Mouse (Mus musculus): ENCODE measurements around the gene Art2b. TPM values are rescaled to one million over a fixed set of nuclear protein-coding genes. Genes with fewer than 3 reads are reported as not detected.
"Not testable (repeated sequence)": the region's sequence is repeated elsewhere in the genome, so short reads cannot be mapped to it uniquely, and the experiment has no call there.

The Art2b gene
- total RNA-seq, 1 experiment: not detected

DNA sequence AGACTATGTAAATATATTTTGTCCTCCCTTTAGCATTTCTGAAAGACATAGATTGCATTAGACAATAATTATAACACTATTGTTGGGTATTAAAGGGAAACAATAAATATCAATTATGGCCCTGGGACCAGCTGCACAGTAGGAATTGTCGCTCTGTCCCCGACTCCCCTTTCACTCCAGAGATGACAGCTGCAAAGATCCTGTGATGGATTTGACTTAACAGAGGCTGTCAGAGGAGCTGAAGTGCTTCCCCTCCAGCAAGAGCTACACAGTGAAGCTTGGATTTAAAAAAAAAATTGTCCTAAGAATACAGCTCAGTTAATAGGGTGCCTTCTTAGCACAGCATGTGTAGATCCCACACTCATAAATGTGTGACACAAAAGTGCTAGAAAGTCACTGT, 13.1 kb upstream of the Art2b start:
- no peak overlapping the region for H3K4me3 ChIP-seq (ENCODE audit: insufficient read depth in 1 of 2, low read depth in 1 of 2, low read length in 2 of 2, poor library complexity in 1 of 2, severe bottlenecking in 1 of 2)
- H3K27ac ChIP-seq (ENCODE audit: insufficient read depth, low read depth, low read length, poor library complexity, severe bottlenecking): no peak overlapping the region
- no peak for DNase-seq (ENCODE audit: low read depth, low spot score)
- TF ChIP-seq CHD2 (IDR thresholded peaks at IDR 0.05; ENCODE audit: low read depth, low read length) (no peak), HCFC1 (IDR thresholded peaks at IDR 0.05; ENCODE audit: borderline replicate concordance, insufficient read depth, low read length) (no peak), MAFK (IDR thresholded peaks at IDR 0.05; ENCODE audit: insufficient read depth, low read depth, low read length) (no peak), ZNF384 (IDR thresholded peaks at IDR 0.05; ENCODE audit: low read depth, low read length) (no peak), ZC3H11A (IDR thresholded peaks at IDR 0.05; ENCODE audit: borderline replicate concordance, low read depth, low read length) (no peak)
- H3K36me3 ChIP-seq (ENCODE audit: control insufficient read depth, insufficient read depth, low read length, poor library complexity, severe bottlenecking): no peaks in the 10 kb centered on the region
- H3K9ac ChIP-seq (ENCODE audit: insufficient read depth, low read depth, low read length, poor library complexity, severe bottlenecking): no peak overlapping the region
- in situ Hi-C loops (cut with MboI; ENCODE audit: low sequenced_read_pairs in 2 of 2, unreplicated experiment in 2 of 2): no loop called here
- H3K9me3 ChIP-seq (ENCODE audit: control insufficient read depth, insufficient read depth, low read depth, low read length): no peaks in the 10 kb centered on the region
- no peaks in the 10 kb centered on the region for H3K4me1 ChIP-seq (ENCODE audit: control insufficient read depth in 2 of 2, insufficient read depth in 2 of 2, low read length in 2 of 2, poor library complexity in 1 of 2)

GRCm38 (mm10) chr7:101594969-101595368, 9.6 kb upstream of the Art2b start:
- no peak for DNase-seq (ENCODE audit: low read depth, low spot score)
- H3K4me1 ChIP-seq (ENCODE audit: control insufficient read depth in 2 of 2, insufficient read depth in 2 of 2, low read length in 2 of 2, poor library complexity in 1 of 2): no peaks in the 10 kb centered on the region
- no peak overlapping the region for H3K4me3 ChIP-seq (ENCODE audit: insufficient read depth in 1 of 2, low read depth in 1 of 2, low read length in 2 of 2, poor library complexity in 1 of 2, severe bottlenecking in 1 of 2)
- TF ChIP-seq HCFC1 (IDR thresholded peaks at IDR 0.05; ENCODE audit: borderline replicate concordance, insufficient read depth, low read length): no peak
- no peak for TF ChIP-seq ZC3H11A (IDR thresholded peaks at IDR 0.05; ENCODE audit: borderline replicate concordance, low read depth, low read length)
- no peak for TF ChIP-seq ZNF384 (IDR thresholded peaks at IDR 0.05; ENCODE audit: low read depth, low read length)
- no peak for TF ChIP-seq CHD2 (IDR thresholded peaks at IDR 0.05; ENCODE audit: low read depth, low read length)
- no peak for TF ChIP-seq MAFK (IDR thresholded peaks at IDR 0.05; ENCODE audit: insufficient read depth, low read depth, low read length)
- in situ Hi-C loops (cut with MboI; ENCODE audit: low sequenced_read_pairs in 2 of 2, unreplicated experiment in 2 of 2): no loop called here
- H3K9ac ChIP-seq (ENCODE audit: insufficient read depth, low read depth, low read length, poor library complexity, severe bottlenecking): no peak overlapping the region
- no peak overlapping the region for H3K27ac ChIP-seq (ENCODE audit: insufficient read depth, low read depth, low read length, poor library complexity, severe bottlenecking)
- H3K9me3 ChIP-seq (ENCODE audit: control insufficient read depth, insufficient read depth, low read depth, low read length): no peaks in the 10 kb centered on the region
- H3K36me3 ChIP-seq (ENCODE audit: control insufficient read depth, insufficient read depth, low read length, poor library complexity, severe bottlenecking): no peaks in the 10 kb centered on the region

DNA sequence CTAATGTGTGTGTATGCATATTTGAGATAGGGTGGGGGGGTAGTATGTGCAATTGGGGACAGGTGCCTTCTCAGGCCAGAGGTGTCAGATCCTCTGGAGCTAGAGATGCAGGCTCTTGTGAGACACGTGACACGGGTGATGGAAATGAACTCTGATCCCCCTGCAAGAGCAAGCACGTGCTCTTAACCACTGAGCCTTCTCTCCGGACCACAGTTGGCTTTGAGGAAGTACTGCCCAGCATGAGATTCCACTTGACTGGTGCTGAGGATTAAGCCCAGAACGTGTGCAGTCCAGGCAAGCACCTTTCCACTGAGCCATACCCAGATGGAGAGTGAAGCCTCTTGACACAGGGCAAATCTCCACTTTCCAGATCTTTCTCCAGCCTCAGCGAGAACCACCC, 1.1 kb downstream of the Art2b start:
- H3K9ac ChIP-seq (ENCODE audit: insufficient read depth, low read depth, low read length, poor library complexity, severe bottlenecking); DNase-seq (ENCODE audit: low read depth, low spot score); in situ Hi-C loops (cut with MboI; ENCODE audit: low sequenced_read_pairs in 2 of 2, unreplicated experiment in 2 of 2); H3K9me3 ChIP-seq (ENCODE audit: control insufficient read depth, insufficient read depth, low read depth, low read length); H3K27ac ChIP-seq (ENCODE audit: insufficient read depth, low read depth, low read length, poor library complexity, severe bottlenecking); H3K4me3 ChIP-seq (ENCODE audit: insufficient read depth in 1 of 2, low read depth in 1 of 2, low read length in 2 of 2, poor library complexity in 1 of 2, severe bottlenecking in 1 of 2); H3K36me3 ChIP-seq (ENCODE audit: control insufficient read depth, insufficient read depth, low read length, poor library complexity, severe bottlenecking); H3K4me1 ChIP-seq (ENCODE audit: control insufficient read depth in 2 of 2, insufficient read depth in 2 of 2, low read length in 2 of 2, poor library complexity in 1 of 2): not testable (repeated sequence)

DNA sequence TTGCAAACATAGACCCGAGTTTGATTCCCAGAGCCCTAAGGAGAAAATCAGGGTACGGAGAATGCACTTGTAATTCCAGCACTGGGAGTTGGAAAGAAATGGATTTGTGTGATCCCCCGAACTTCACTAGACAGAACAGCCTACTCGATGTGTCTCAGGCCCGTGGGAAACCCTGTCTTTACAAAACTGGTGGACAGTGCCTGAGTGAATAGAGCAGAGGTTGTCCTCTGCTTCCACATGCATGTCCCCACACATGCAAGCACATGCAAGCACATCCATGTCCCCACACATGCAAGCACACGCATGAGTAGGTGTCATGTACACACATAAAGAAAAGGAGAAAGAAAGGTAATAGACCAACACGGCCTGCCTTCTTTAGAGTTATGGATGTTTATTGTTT, 3.4 kb downstream of the Art2b start:
- Histone ChIP-seq H3K9ac (ENCODE audit: insufficient read depth, low read depth, low read length, poor library complexity, severe bottlenecking) (no peak overlapping the region), H3K4me3 (ENCODE audit: insufficient read depth in 1 of 2, low read depth in 1 of 2, low read length in 2 of 2, poor library complexity in 1 of 2, severe bottlenecking in 1 of 2) (no peak overlapping the region), H3K4me1 (ENCODE audit: control insufficient read depth in 2 of 2, insufficient read depth in 2 of 2, low read length in 2 of 2, poor library complexity in 1 of 2) (no peaks in the 10 kb centered on the region), H3K9me3 (ENCODE audit: control insufficient read depth, insufficient read depth, low read depth, low read length) (no peaks in the 10 kb centered on the region), H3K27ac (ENCODE audit: insufficient read depth, low read depth, low read length, poor library complexity, severe bottlenecking) (no peak overlapping the region), H3K36me3 (ENCODE audit: control insufficient read depth, insufficient read depth, low read length, poor library complexity, severe bottlenecking) (no peaks in the 10 kb centered on the region)
- in situ Hi-C loops (cut with MboI; ENCODE audit: low sequenced_read_pairs in 2 of 2, unreplicated experiment in 2 of 2): no loop called here
- TF ChIP-seq ZNF384 (IDR thresholded peaks at IDR 0.05; ENCODE audit: low read depth, low read length) (no peak), CHD2 (IDR thresholded peaks at IDR 0.05; ENCODE audit: low read depth, low read length) (no peak), HCFC1 (IDR thresholded peaks at IDR 0.05; ENCODE audit: borderline replicate concordance, insufficient read depth, low read length) (no peak), MAFK (IDR thresholded peaks at IDR 0.05; ENCODE audit: insufficient read depth, low read depth, low read length) (no peak), ZC3H11A (IDR thresholded peaks at IDR 0.05; ENCODE audit: borderline replicate concordance, low read depth, low read length) (no peak)
- no peak for DNase-seq (ENCODE audit: low read depth, low spot score)

DNA sequence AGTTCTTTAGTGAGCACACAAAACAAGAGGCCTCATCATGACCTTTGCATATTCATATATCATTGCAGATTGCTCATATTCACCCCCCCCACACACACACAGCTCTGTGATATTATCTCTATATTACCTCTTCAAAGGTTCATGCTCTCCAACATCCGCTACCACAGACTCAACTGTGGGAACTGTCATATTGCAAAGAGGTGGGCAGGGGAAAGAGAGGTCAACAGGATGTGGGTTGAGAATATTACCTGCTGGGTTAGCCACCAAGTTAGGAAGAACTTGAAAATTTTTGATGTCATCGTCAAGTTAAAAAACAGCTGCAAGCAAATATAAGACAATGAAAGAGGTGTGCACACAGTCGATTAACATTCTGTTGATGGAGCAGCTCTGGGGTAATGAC, 4.5 kb downstream of the Art2b start:
- H3K9ac ChIP-seq (ENCODE audit: insufficient read depth, low read depth, low read length, poor library complexity, severe bottlenecking); H3K4me1 ChIP-seq (ENCODE audit: control insufficient read depth in 2 of 2, insufficient read depth in 2 of 2, low read length in 2 of 2, poor library complexity in 1 of 2); in situ Hi-C loops (cut with MboI; ENCODE audit: low sequenced_read_pairs in 2 of 2, unreplicated experiment in 2 of 2); H3K27ac ChIP-seq (ENCODE audit: insufficient read depth, low read depth, low read length, poor library complexity, severe bottlenecking); H3K9me3 ChIP-seq (ENCODE audit: control insufficient read depth, insufficient read depth, low read depth, low read length); DNase-seq (ENCODE audit: low read depth, low spot score); H3K4me3 ChIP-seq (ENCODE audit: insufficient read depth in 1 of 2, low read depth in 1 of 2, low read length in 2 of 2, poor library complexity in 1 of 2, severe bottlenecking in 1 of 2); H3K36me3 ChIP-seq (ENCODE audit: control insufficient read depth, insufficient read depth, low read length, poor library complexity, severe bottlenecking): not testable (repeated sequence)
